Mouse (Mus musculus) liver, embryonic 11.5 days (tissue): ENCODE measurements around the gene Sprr2b. TPM values are rescaled to one million over a fixed set of nuclear protein-coding genes. Genes with fewer than 3 reads are reported as not detected.
"Not testable (repeated sequence)": the region's sequence is repeated elsewhere in the genome, so short reads cannot be mapped to it uniquely, and the experiment has no call there.

ENCODE experiments used
- ATAC-seq: fragments of 200-750 bp; cut with Nextera tagmentation; replicated peaks from 2 replicates; pipeline ENCODE4 v1.8.0; 2017; ENCODE audit warnings: moderate number of reproducible peaks, mild to moderate bottlenecking, moderate TSS enrichment, moderate library complexity; ENCODE audit not compliant: low FRiP score
- DNase-seq: peaks from one replicate; pipeline ENCODE4 v3.0.0-alpha.2; 2017; ENCODE audit warnings: low spot score
- H3K27ac ChIP-seq: fragments of 300-500 bp; sonication (generic); 2 replicates; pipeline ENCODE4 v1.5.1; 2014; ENCODE audit warnings: mild to moderate bottlenecking, low read depth, low read length, control low read depth
- H3K27me3 ChIP-seq: fragments of 300-500 bp; sonication (generic); replicated peaks from 2 replicates; pipeline ENCODE4 v1.6.1; 2014; ENCODE audit warnings: low read length, mixed read lengths; ENCODE audit not compliant: control insufficient read depth, insufficient read depth
- H3K36me3 ChIP-seq: fragments of 300-500 bp; sonication (generic); 2 replicates; pipeline ENCODE4 v1.6.1; 2014; ENCODE audit warnings: mild to moderate bottlenecking, low read length, moderate library complexity, mixed read lengths; ENCODE audit not compliant: control insufficient read depth, insufficient read depth
- H3K4me1 ChIP-seq: fragments of 300-500 bp; sonication (generic); replicated peaks from 2 replicates; pipeline ENCODE4 v1.6.1; 2014; ENCODE audit warnings: low read length, mixed read lengths; ENCODE audit not compliant: control insufficient read depth, insufficient read depth
- H3K4me2 ChIP-seq: fragments of 300-500 bp; sonication (generic); 2 replicates; pipeline ENCODE4 v1.6.1; 2014; ENCODE audit warnings: mild to moderate bottlenecking, control low read depth, moderate library complexity
- H3K4me3 ChIP-seq: fragments of 300-500 bp; sonication (generic); 2 replicates; pipeline ENCODE4 v1.5.1; 2014; ENCODE audit warnings: low read depth, low read length, control low read depth
- H3K9ac ChIP-seq: fragments of 300-500 bp; sonication (generic); 2 replicates; pipeline ENCODE4 v1.6.1; 2014; ENCODE audit warnings: low read depth, low read length, control low read depth
- H3K9me3 ChIP-seq: fragments of 300-500 bp; sonication (generic); 2 replicates; pipeline ENCODE4 v1.6.1; 2016; ENCODE audit warnings: low read length, inconsistent platforms, mixed read lengths; ENCODE audit not compliant: control insufficient read depth
- WGBS: fragments of 180-500 bp; shearing (Covaris S2); extraction: QIAGEN DNeasy Blood & Tissue Kit; methylation state at CpG from one replicate; pipeline ENCODE4 v1.1.7; 2014; 5-methylcytosine and 5-hydroxymethylcytosine counted together
- polyA plus RNA-seq: library from polyadenylated mRNA; unstranded; fragments of >200 nt; fragmentation: Nextera tagmentation; extraction: Ambion mirVana; gene quantifications from 2 replicates; pipeline ENCODE4 v1.2.1, GENCODE M21; 2014

Sprr2b gene
- polyA plus RNA-seq = not detected in 2 replicates

DNA sequence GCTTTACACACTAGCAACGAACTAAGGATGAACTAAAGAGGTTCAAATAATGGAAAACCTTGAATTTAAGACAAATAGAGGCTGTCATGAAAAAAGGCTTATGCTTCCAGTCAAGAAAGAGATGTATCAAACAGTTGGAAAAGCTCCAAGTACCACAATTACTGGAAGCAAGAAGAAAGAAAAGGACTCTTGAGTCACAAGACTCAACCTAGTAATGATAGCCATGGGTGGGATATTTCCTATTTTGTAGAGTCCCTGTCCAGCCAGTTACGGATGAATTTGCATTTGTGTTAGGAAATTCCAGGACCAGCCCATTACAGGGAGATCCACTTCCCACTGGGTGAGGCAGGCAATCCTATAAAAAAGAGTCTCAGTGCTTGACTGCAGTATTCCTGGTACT lies at the start of gene Sprr2b:
Sprr2b (plus strand) TSS at position 301 of the 400 bp plus-strand sequence.
- no peak for DNase-seq
- Histone ChIP-seq H3K4me3 (no peak within 1 kb of the TSS), H3K4me2 (no peak within 1 kb of the TSS), H3K27me3 (no peaks in the 10 kb centered on the region), H3K9ac (no peak within 1 kb of the TSS), H3K9me3 (no peaks in the 10 kb centered on the region), H3K36me3 (no peaks in the 10 kb centered on the region), H3K4me1 (no peaks in the 10 kb centered on the region), H3K27ac (no peak within 1 kb of the TSS)
- no peak for ATAC-seq
- 72% methylated on average over 2 of the region's 2 CpGs for WGBS

DNA sequence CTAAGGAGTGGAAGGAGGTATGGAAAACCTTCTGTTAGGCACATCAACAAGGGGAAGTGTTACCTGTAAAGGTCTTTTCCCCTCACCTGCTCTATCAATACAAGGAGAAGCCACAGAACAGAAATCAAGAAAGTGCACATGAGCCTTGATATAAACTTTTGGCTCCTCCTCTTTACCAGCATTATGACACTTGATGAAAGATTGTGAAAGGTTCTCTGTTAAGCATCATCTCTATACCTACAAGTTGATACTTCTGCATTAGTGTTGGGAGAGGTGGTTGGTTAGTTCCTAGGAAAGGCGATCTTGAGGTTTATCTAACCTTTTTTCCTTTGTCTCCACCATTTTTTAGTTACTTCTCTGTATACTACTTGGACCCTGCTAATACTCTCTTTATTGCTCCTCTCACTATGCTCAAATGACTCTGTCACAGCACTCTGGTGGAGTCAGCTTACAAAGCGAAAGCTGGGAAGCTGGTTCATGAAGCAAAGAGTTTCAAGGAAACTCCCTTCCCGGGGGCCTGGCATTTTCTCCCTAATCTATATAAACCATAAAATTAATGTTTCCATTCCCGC lies 44.9 kb upstream of the Sprr2b start:
- WGBS = no CpG with 5 or more reads among the region's 4 CpGs
- not testable (repeated sequence) for H3K4me3 ChIP-seq, H3K9ac ChIP-seq, H3K27ac ChIP-seq, H3K4me2 ChIP-seq, H3K9me3 ChIP-seq, H3K27me3 ChIP-seq, H3K4me1 ChIP-seq, H3K36me3 ChIP-seq, DNase-seq
- ATAC-seq = peak; percentile 46; the same call in 1 of the 2 replicates

DNA sequence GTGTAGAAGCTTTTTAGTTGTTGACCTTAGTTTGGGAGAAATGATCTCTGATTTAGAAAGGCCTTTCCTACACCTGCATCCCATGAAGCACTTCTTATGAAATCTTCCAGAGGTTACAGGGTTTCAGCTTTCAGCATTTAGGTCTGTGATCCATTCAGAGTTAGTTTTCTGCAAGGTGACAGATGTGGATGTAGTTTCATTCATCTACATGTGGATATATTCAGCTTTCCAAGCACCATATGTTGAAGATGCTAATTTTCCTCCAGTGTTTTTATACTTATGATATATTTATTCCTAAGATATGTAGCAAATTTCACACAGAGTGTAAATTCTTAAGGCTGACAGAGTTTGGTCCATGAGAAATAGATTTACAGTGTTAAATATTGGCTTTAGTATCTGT lies 42.9 kb upstream of the Sprr2b start:
- not testable (repeated sequence) for H3K36me3 ChIP-seq, H3K9me3 ChIP-seq, H3K4me3 ChIP-seq, H3K4me1 ChIP-seq, DNase-seq, H3K27me3 ChIP-seq, H3K9ac ChIP-seq, H3K27ac ChIP-seq, H3K4me2 ChIP-seq, ATAC-seq

DNA sequence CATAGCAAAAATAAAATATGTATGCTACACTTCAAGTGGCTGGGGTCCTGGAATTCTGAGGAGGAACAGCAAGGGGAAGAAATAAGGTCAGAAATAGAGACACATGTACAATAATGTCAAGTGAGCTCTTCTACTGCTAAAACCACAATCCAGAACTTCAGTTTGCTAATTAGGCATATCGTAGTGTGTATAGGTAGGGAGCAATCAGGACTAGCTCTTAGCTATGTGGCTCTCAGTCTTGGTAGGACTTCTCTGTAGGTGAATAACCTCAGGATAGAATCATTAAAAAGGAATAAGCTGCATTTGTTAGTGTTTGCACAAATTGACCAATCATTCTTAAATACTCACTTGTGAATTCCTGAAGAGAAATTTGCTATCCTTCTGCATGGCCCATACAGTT lies 42.4 kb upstream of the Sprr2b start:
- H3K9ac ChIP-seq, H3K4me3 ChIP-seq, H3K4me2 ChIP-seq, H3K27ac ChIP-seq, H3K36me3 ChIP-seq, ATAC-seq, H3K27me3 ChIP-seq, H3K4me1 ChIP-seq, H3K9me3 ChIP-seq, DNase-seq: not testable (repeated sequence)
- WGBS = no CpG with 5 or more reads among the region's 1 CpGs

DNA sequence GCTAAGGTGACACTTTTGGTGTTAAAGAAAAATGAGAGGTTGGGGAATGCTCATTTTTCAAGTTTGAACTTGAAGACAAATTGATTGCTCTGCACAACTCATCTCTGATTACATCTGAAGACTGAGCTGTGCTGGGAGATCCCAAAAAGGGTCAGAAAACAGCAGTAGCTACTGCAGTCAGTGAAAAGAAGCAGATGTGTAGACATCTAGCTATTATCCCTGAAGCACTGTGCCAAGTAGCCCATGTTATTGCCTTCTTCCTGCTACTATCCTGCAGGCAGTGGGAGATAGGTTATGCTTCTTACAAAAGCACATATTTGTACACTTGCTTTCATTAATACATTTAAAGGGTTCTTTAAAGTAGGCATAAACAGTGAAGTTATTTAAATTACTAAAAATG lies 36.8 kb upstream of the Sprr2b start:
- not testable (repeated sequence) for H3K4me3 ChIP-seq, DNase-seq, H3K9ac ChIP-seq, H3K4me1 ChIP-seq, ATAC-seq, H3K9me3 ChIP-seq, H3K27ac ChIP-seq, H3K36me3 ChIP-seq, H3K4me2 ChIP-seq, H3K27me3 ChIP-seq

DNA sequence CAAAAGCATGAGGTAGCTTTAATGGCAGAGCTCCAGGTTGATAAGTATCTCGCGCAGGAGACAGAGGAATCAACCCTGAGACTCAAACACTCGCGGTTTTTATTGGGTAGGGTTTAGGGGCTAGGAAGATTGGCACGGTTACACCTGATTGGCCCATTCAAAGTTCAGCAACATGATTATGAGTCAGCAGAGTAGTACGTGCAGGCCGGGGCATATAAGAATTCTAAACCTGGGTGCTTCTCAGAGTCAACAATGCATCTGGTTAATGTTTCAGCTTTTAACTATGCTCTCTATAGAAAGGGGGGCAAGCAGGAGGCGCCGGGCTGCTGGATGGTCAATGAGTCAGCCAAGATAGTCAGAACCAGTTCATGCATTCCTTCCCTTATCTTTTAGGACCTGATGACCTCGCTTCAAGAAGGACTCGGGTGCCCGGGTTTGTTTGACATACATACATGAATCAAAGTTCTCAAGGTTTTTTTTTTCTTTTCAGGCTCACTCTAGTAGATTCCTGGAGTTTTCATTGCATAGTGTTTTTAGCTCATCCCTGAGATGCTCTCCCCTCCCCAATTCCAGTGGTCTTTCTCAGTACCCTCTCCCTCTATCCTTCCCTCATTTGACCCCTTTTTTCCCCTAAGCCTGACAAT lies 35.3 kb upstream of the Sprr2b start:
- not testable (repeated sequence) for H3K4me2 ChIP-seq, H3K4me3 ChIP-seq, DNase-seq, H3K9ac ChIP-seq, H3K27me3 ChIP-seq, H3K36me3 ChIP-seq, H3K9me3 ChIP-seq, H3K27ac ChIP-seq, H3K4me1 ChIP-seq
- 30% methylated on average over 5 of the region's 12 CpGs for WGBS
- ATAC-seq = peak; percentile 46

DNA sequence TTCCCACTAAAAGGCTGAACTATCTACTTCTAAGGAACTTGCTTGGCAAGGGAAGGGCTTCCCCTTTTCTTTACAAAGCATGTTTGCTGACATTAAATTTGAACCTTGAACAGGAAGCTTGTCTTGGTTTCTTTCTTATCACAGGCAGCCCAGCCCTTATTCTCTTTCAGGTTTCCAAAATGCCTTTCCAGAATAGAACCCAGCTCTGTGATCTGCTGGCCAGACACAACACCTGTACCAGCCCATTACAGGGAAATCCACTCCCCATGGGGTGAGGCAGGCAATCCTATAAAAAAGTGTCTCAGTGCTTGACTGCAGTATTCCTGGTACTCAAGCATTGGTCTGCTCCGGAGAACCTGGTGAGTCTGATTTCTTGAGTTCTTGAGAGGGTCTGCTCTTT lies 31.3 kb upstream of the Sprr2b start, which contains the start of gene Sprr2a3:
Sprr2a3 (plus strand) TSS at position 317 of the 400 bp plus-strand sequence.
- not testable (repeated sequence) for ATAC-seq, H3K36me3 ChIP-seq, H3K9ac ChIP-seq, H3K4me1 ChIP-seq, H3K4me3 ChIP-seq, DNase-seq, H3K4me2 ChIP-seq, H3K9me3 ChIP-seq, H3K27ac ChIP-seq, H3K27me3 ChIP-seq
- WGBS = 76% methylated on average over 1 of the region's 1 CpGs

DNA sequence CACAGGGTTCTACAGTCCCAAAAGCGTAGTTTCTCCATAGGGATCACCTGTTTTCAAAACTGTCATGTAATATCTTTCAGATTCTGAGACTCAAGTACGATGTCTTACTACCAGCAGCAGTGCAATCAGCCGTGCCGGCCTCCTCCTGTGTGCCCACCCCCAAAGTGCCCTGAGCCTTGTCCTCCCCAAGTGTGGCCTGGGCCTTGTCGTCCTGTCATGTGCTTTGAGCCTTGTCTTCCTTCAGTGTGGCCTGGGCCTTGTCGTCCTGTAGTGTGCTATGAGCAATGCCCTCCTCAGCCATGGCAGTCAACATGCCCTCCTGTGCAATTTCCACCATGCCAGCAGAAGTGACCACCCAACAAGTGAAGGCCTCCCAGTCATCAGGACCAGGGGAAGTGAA lies 27.9 kb upstream of the Sprr2b start:
- H3K4me3 ChIP-seq = not testable (repeated sequence)
- 82% methylated on average over 5 of the region's 6 CpGs for WGBS

DNA sequence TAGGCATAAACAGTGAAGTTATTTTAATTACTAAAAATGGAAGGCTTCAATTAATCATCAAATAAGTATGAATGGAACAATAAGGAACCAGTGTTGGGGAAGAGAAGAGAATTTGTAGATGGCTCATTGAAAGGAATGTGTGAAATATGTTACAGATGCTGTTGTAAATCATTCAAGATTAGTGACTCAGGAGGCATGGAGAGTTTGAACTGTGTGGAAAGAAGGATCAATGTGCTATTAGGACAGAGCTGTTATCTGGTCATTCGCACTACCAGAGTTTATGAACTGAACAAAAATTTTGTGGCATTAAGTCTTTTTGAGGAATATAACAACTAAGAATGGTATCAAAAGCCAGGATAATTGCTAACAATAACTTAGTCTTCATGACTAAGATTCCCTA lies 9.0 kb upstream of the Sprr2b start:
- Histone ChIP-seq H3K4me1 (no peaks in the 10 kb centered on the region), H3K9ac (no peak overlapping the region), H3K27ac (no peak overlapping the region), H3K27me3 (no peaks in the 10 kb centered on the region), H3K4me3 (no peak overlapping the region), H3K4me2 (no peak overlapping the region), H3K9me3 (no peaks in the 10 kb centered on the region), H3K36me3 (no peaks in the 10 kb centered on the region)
- 66% methylated on average over 1 of the region's 1 CpGs for WGBS
- DNase-seq = no peak
- ATAC-seq = no peak

More for the DNA sequence above, 27.9 kb upstream of the Sprr2b start:
- not testable (repeated sequence) for H3K9ac ChIP-seq, DNase-seq, H3K4me1 ChIP-seq, H3K27ac ChIP-seq, H3K27me3 ChIP-seq, H3K9me3 ChIP-seq, H3K36me3 ChIP-seq, H3K4me2 ChIP-seq, ATAC-seq
